Mouse (Mus musculus) urinary bladder, adult 2 months (tissue): ENCODE data around the gene Dmap1. TPM values are rescaled to one million over a fixed set of nuclear protein-coding genes. Genes with fewer than 3 reads are reported as not detected.

Experiments used
- polyA plus RNA-seq: library from polyadenylated mRNA; depleted of rRNA; stranded (reverse); fragments of >200 nt; gene quantifications from 2 replicates; pipeline ENCODE4 v1.2.3, GENCODE M21; 2012; rRNA removed

Gene Dmap1
- polyA plus RNA-seq, 1 experiment, result 33.9 TPM

Other genes with a start within 250 kb of the Dmap1 start
- 66.2 and 76.1 TPM in 2 replicates for gene Rnf220, start 185.2 kb downstream of the Dmap1 start, polyA plus RNA-seq
- 83.5 and 95.4 TPM in 2 replicates for gene Eri3, start 131.9 kb downstream of the Dmap1 start, polyA plus RNA-seq
- gene Gm12845, start 42.1 kb upstream of the Dmap1 start, polyA plus RNA-seq, result not detected in 2 replicates
- gene Klf17, start 83.4 kb upstream of the Dmap1 start, polyA plus RNA-seq, result not detected in 2 replicates
- gene Slc6a9, start 152.2 kb upstream of the Dmap1 start, polyA plus RNA-seq, result 51.2 and 58.0 TPM in 2 replicates
- 0.90 and 1.7 TPM in 2 replicates for gene Ccdc24, start 190.3 kb upstream of the Dmap1 start, polyA plus RNA-seq
- 18.4 and 23.8 TPM in 2 replicates for gene B4galt2, start 201.2 kb upstream of the Dmap1 start, polyA plus RNA-seq
- gene Atp6v0b, start 205.1 kb upstream of the Dmap1 start, polyA plus RNA-seq, result 245 and 352 TPM in 2 replicates
- 9.6 and 14.0 TPM in 2 replicates for gene Dph2, start 209.8 kb upstream of the Dmap1 start, polyA plus RNA-seq
- 40.0 and 40.5 TPM in 2 replicates for gene Ipo13, start 232.7 kb upstream of the Dmap1 start, polyA plus RNA-seq
- 7.2 and 7.8 TPM in 2 replicates for gene Artn, start 247.5 kb upstream of the Dmap1 start, polyA plus RNA-seq